Mouse (Mus musculus) liver, postnatal 0 days (tissue): ENCODE data around the gene Jarid2. TPM values are rescaled to one million over a fixed set of nuclear protein-coding genes. Genes with fewer than 3 reads are reported as not detected.

Source experiments
- ATAC-seq: fragments of 200-750 bp; cut with Nextera tagmentation; 2 replicates; pipeline ENCODE4 v1.8.0; 2017; ENCODE audit warnings: mild to moderate bottlenecking, moderate library complexity
- DNase-seq: peaks from one replicate; pipeline ENCODE4 v3.0.0-alpha.2; 2016
- H3K27ac ChIP-seq: fragments of 300-500 bp; sonication (generic); 2 replicates; pipeline ENCODE4 v1.5.1; 2014; ENCODE audit warnings: antibody characterized with exemption, moderate library complexity, mild to moderate bottlenecking, low read depth
- H3K27me3 ChIP-seq: fragments of 300-500 bp; sonication (generic); 2 replicates; pipeline ENCODE4 v1.6.1; 2014; ENCODE audit warnings: low read length, control low read depth, mixed read lengths; ENCODE audit not compliant: insufficient read depth
- H3K36me3 ChIP-seq: fragments of 300-500 bp; sonication (generic); replicated peaks from 2 replicates; pipeline ENCODE4 v1.6.1; 2014; ENCODE audit warnings: mild to moderate bottlenecking, control low read depth, low read length, moderate library complexity, mixed read lengths; ENCODE audit not compliant: insufficient read depth
- H3K4me1 ChIP-seq: fragments of 300-500 bp; sonication (generic); 2 replicates; pipeline ENCODE4 v1.6.1; 2014; ENCODE audit warnings: antibody characterized with exemption, mild to moderate bottlenecking, control low read depth; ENCODE audit not compliant: insufficient read depth
- H3K4me2 ChIP-seq: fragments of 300-500 bp; sonication (generic); 2 replicates; pipeline ENCODE4 v1.6.1; 2014; ENCODE audit warnings: low read depth, mild to moderate bottlenecking, low read length, moderate library complexity, mixed read lengths
- H3K4me3 ChIP-seq: fragments of 300-500 bp; sonication (generic); 2 replicates; pipeline ENCODE4 v1.5.1; 2014; ENCODE audit warnings: low read depth, low read length
- H3K9ac ChIP-seq: fragments of 300-500 bp; sonication (generic); replicated peaks from 2 replicates; pipeline ENCODE4 v1.6.1; 2014; ENCODE audit warnings: mild to moderate bottlenecking, moderate library complexity
- H3K9me3 ChIP-seq: fragments of 300-500 bp; sonication (generic); 2 replicates; pipeline ENCODE4 v1.6.1; 2016; ENCODE audit warnings: mild to moderate bottlenecking, control low read depth, low read length, mixed read lengths
- CTCF ChIP-seq: sonication (generic); IDR thresholded peaks from 2 replicates; pipeline ENCODE4 v1.5.1; 2016; ENCODE audit warnings: antibody characterized with exemption, low read depth
- EP300 ChIP-seq: IDR thresholded peaks from 2 replicates; pipeline ENCODE4 v1.6.1; 2016; ENCODE audit warnings: antibody characterized with exemption, low read depth, mild to moderate bottlenecking
- whole genome bisulfite sequencing: fragments of 180-500 bp; shearing (Covaris S2); extraction: QIAGEN DNeasy Blood & Tissue Kit; methylation state at CpG from one replicate; pipeline ENCODE4 v1.1.7; 2014; ENCODE audit not compliant: insufficient replicate concordance; 5-methylcytosine and 5-hydroxymethylcytosine counted together
- polyA plus RNA-seq: library from polyadenylated mRNA; unstranded; fragments of >200 nt; fragmentation: Nextera tagmentation; extraction: Ambion mirVana; gene quantifications from 2 replicates; pipeline ENCODE4 v1.2.1, GENCODE M21; 2015

Jarid2 gene
- polyA plus RNA-seq, 1 experiment from 2014 or later: 6.8 TPM

DNA sequence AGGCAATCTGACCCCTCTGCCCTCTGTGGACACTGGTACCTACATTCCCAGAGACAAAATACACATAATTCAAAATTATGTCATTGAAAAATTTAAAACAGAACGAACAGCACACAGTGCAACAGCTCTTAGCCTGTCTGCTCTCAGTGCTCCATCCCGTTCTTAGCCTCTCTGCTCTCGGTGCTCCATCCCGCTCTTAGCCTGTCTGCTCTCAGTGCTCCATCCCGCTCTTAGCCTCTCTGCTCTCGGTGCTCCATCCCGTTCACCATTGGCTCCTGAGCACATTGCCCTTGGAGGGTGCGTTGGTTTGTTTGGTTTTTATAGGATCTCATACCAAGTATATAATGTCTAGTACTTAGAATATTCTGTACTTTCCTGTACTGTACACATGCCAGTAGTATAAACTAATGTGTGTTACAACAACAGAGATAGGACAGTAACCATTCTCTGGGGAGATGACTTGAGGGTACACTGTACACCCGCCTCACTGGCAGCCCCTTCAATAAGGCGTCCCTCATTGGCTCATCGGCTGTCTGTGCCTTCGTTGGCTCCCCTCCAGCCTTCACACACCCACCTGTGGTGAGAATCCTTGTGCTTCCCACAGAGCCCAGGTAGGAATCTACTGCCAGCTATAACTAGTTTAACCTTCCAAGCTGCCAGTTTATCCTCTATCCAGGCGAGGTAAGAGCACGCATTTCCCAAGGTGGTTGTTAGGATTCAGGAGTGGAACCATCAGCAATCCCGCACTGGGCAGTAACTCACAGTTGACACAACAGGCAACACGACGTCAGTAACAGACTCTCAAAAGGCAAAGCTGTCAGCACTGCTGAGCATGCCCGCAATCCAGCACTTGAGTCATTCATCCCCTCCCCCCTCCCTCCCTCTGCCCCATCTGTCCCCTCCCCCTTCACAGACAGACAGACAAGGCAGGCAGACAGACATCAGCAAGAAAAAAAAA lies 203.3 kb downstream of the Jarid2 start:
- DNase-seq (no peak), ATAC-seq (no peak)
- Histone ChIP-seq H3K4me2 (no peak overlapping the region), H3K27ac (no peak overlapping the region), H3K36me3 (no peaks in the 10 kb centered on the region; the same call in 1 of the 2 replicates), H3K4me3 (no peak overlapping the region), H3K4me1 (peaks cover 6% of the 10 kb centered on the region), H3K9ac (no peak overlapping the region), H3K27me3 (no peaks in the 10 kb centered on the region), H3K9me3 (no peaks in the 10 kb centered on the region)
- TF ChIP-seq CTCF (no peak), EP300 (no peak)
- WGBS: 79% methylated on average over 18 of the region's 18 CpGs

DNA sequence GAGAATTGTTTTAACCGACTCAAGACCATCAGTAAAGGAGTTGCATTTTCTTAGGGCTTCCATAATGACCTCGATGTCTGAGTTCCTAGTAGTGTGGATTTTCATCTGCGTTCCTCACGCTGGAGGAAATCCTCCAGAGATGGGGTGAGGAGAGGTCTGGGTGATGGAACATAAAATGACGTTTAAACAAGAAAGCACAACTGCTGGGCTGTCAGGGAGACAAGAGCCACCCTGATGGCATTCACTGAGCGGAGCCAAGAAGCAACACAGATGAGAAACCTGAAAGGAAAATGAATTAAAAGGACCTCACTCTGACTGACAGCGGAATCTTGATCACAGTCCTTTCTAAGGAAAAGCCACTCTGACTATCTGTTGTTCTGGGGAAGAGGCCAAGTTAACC lies 204.3 kb downstream of the Jarid2 start:
- WGBS: 78% methylated on average over 7 of the region's 7 CpGs
- H3K36me3 ChIP-seq: no peaks in the 10 kb centered on the region; the same call in 1 of the 2 replicates
- no peak overlapping the region for H3K9ac ChIP-seq
- H3K4me2 ChIP-seq: no peak overlapping the region
- H3K27me3 ChIP-seq: no peaks in the 10 kb centered on the region
- DNase-seq (no peak), ATAC-seq (no peak)
- TF ChIP-seq CTCF (no peak), EP300 (no peak)
- no peak overlapping the region for H3K27ac ChIP-seq
- H3K4me1 ChIP-seq: peaks cover 8% of the 10 kb centered on the region
- H3K4me3 ChIP-seq: no peak overlapping the region
- no peaks in the 10 kb centered on the region for H3K9me3 ChIP-seq

GRCm38 (mm10) chr13:44937681-44938080 lies 208.4 kb downstream of the Jarid2 start:
- Histone ChIP-seq H3K27me3 (no peaks in the 10 kb centered on the region), H3K27ac (no peak overlapping the region), H3K4me3 (no peak overlapping the region), H3K9ac (no peak overlapping the region), H3K36me3 (no peaks in the 10 kb centered on the region; the same call in none of the 2 replicates), H3K4me1 (peaks cover 10% of the 10 kb centered on the region), H3K4me2 (peak overlapping the region; percentile 38; the same call in 1 of the 2 replicates), H3K9me3 (no peaks in the 10 kb centered on the region)
- DNase-seq (no peak), ATAC-seq (no peak)
- WGBS: 39% methylated on average over 3 of the region's 3 CpGs
- no peak for TF ChIP-seq CTCF
- no peak for TF ChIP-seq EP300

DNA sequence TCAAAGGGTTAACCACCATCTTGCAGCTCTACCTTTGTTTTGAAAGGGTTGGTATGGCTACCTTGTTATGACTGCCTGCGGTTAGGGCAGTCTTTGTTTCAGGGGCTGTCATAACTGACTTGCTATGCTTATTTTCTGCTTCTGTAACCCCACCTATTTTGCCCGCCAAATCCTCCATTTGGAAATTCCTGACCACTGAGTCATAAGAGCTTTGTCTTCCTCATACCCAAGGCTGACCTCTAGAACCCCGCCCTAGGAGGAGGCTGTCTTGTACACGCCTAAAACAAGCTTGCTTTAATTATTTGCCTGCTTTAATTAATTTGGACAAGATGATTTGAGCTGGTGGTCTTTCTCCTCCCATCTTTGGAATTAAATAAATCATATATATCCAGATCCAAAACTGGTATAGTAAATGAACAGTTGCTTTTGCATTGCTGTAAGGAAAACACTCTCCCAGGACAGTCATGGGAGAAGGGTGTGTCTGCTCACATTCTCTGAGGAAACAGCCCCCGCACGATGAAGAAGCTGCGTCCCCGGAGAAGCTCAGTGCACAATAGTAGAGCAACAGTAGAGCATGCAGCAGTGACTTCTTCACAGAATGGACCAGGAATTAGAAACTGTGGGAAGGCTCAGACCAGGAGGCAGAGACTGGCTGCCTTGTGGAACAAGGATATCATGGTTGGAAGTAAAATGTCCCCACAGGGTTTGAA lies 210.2 kb downstream of the Jarid2 start:
- H3K9ac ChIP-seq: no peak overlapping the region
- WGBS: 70% methylated on average over 8 of the region's 8 CpGs
- no peak overlapping the region for H3K4me2 ChIP-seq
- no peaks in the 10 kb centered on the region for H3K9me3 ChIP-seq
- peaks cover 10% of the 10 kb centered on the region for H3K4me1 ChIP-seq
- ATAC-seq (no peak), DNase-seq (no peak)
- H3K27me3 ChIP-seq: no peaks in the 10 kb centered on the region
- no peak for TF ChIP-seq EP300
- TF ChIP-seq CTCF: no peak
- no peak overlapping the region for H3K27ac ChIP-seq
- H3K36me3 ChIP-seq: peaks cover 4% of the 10 kb centered on the region
- no peak overlapping the region for H3K4me3 ChIP-seq

DNA sequence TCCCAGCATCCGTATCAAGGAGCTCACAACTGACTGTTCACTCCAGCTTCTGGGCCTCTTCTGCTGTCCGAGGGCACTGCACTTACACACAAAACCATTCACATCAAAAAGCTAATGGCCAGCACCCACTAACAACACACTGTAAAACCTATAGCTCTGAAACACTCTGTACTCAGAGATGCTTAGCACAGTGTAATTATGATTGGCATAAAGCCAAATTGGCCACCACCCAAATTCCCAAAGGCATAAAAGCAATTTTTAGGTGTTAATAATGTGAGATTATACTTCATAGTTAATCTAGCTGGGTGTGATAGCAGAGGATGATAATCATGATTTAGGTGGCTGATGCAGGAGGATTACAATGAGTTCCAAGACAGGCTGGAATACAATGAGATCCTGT lies 214.3 kb downstream of the Jarid2 start:
- Histone ChIP-seq H3K27me3 (no peaks in the 10 kb centered on the region), H3K27ac (no peak overlapping the region), H3K4me1 (peaks cover 3% of the 10 kb centered on the region), H3K9me3 (no peaks in the 10 kb centered on the region), H3K4me3 (no peak overlapping the region), H3K9ac (no peak overlapping the region), H3K4me2 (no peak overlapping the region), H3K36me3 (peaks cover 5% of the 10 kb centered on the region)
- WGBS: 93% methylated on average over 2 of the region's 2 CpGs
- DNase-seq (no peak), ATAC-seq (no peak)
- TF ChIP-seq CTCF (no peak), EP300 (no peak)
